Mouse (Mus musculus) hindbrain, embryonic 11.5 days (tissue): ENCODE measurements at regions not wholly inside any gene's neighbourhood (a gene's known extent, or its start where the extent isn't known, plus 50 kb on each side); places are given as distances from the start of the nearest gene placed in this dataset.

Source experiments
- ATAC-seq: fragments of 200-750 bp; cut with Nextera tagmentation; 2 replicates; pipeline ENCODE4 v1.8.0; 2017; ENCODE audit warnings: mild to moderate bottlenecking, moderate TSS enrichment, moderate library complexity; ENCODE audit not compliant: low FRiP score
- DNase-seq: peaks from one replicate; pipeline ENCODE4 v3.0.0-alpha.2; 2015; ENCODE audit warnings: low spot score
- H3K27ac ChIP-seq: fragments of 300-500 bp; sonication (generic); 2 replicates; pipeline ENCODE4 v1.5.1; 2014; ENCODE audit warnings: mild to moderate bottlenecking, low read depth, low read length
- H3K27me3 ChIP-seq: fragments of 300-500 bp; sonication (generic); 2 replicates; pipeline ENCODE4 v1.6.1; 2014; ENCODE audit warnings: mild to moderate bottlenecking, low read length, moderate library complexity, mixed read lengths; ENCODE audit not compliant: control insufficient read depth, insufficient read depth
- H3K36me3 ChIP-seq: fragments of 300-500 bp; sonication (generic); 2 replicates; pipeline ENCODE4 v1.6.1; 2014; ENCODE audit warnings: mild to moderate bottlenecking, low read length, moderate library complexity, mixed read lengths; ENCODE audit not compliant: control insufficient read depth, insufficient read depth
- H3K4me1 ChIP-seq: fragments of 300-500 bp; sonication (generic); replicated peaks from 2 replicates; pipeline ENCODE4 v1.6.1; 2014; ENCODE audit warnings: low read length, mixed read lengths; ENCODE audit not compliant: control insufficient read depth, insufficient read depth
- H3K4me2 ChIP-seq: fragments of 300-500 bp; sonication (generic); replicated peaks from 2 replicates; pipeline ENCODE4 v1.6.1; 2014; ENCODE audit warnings: mild to moderate bottlenecking, low read depth, low read length
- H3K4me3 ChIP-seq: fragments of 300-500 bp; sonication (generic); 2 replicates; pipeline ENCODE4 v1.5.1; 2014; ENCODE audit warnings: low read depth, low read length
- H3K9ac ChIP-seq: fragments of 300-500 bp; sonication (generic); 2 replicates; pipeline ENCODE4 v1.6.1; 2014; ENCODE audit warnings: low read depth, low read length
- H3K9me3 ChIP-seq: fragments of 300-500 bp; sonication (generic); 2 replicates; pipeline ENCODE4 v1.6.1; 2016; ENCODE audit warnings: low read length; ENCODE audit not compliant: control insufficient read depth
- WGBS: fragments of 180-500 bp; shearing (Covaris S2); extraction: QIAGEN DNeasy Blood & Tissue Kit; methylation state at CpG from one replicate; pipeline ENCODE4 v1.1.7; 2014; 5-methylcytosine and 5-hydroxymethylcytosine counted together

GRCm38 (mm10) chr17:79520283-79520682 lies 91.4 kb upstream of the Rmdn2 start:
- no peak overlapping the region for H3K4me3 ChIP-seq
- ATAC-seq = no peak
- H3K36me3 ChIP-seq = no peaks in the 10 kb centered on the region
- no peaks in the 10 kb centered on the region for H3K9me3 ChIP-seq
- H3K9ac ChIP-seq = no peak overlapping the region
- H3K27ac ChIP-seq = no peak overlapping the region
- 90% methylated on average over 5 of the region's 5 CpGs for WGBS
- H3K4me1 ChIP-seq = no peaks in the 10 kb centered on the region
- no peaks in the 10 kb centered on the region for H3K27me3 ChIP-seq
- no peak for DNase-seq
- no peak overlapping the region for H3K4me2 ChIP-seq

GRCm38 (mm10) chr17:79521691-79522090 lies 90.0 kb upstream of the Rmdn2 start:
- H3K36me3 ChIP-seq = no peaks in the 10 kb centered on the region
- no peak overlapping the region for H3K9ac ChIP-seq
- no peaks in the 10 kb centered on the region for H3K27me3 ChIP-seq
- no peak overlapping the region for H3K4me2 ChIP-seq
- H3K9me3 ChIP-seq = no peaks in the 10 kb centered on the region
- no peak overlapping the region for H3K27ac ChIP-seq
- WGBS = 91% methylated on average over 7 of the region's 7 CpGs
- no peak overlapping the region for H3K4me3 ChIP-seq
- DNase-seq (no peak), ATAC-seq (no peak)
- no peaks in the 10 kb centered on the region for H3K4me1 ChIP-seq

- H3K9ac ChIP-seq = no peak overlapping the region
- no peak overlapping the region for H3K4me2 ChIP-seq
- 97% methylated on average over 3 of the region's 3 CpGs for WGBS
- no peak overlapping the region for H3K4me3 ChIP-seq
- DNase-seq (no peak), ATAC-seq (no peak)
- H3K36me3 ChIP-seq = no peaks in the 10 kb centered on the region
- H3K27me3 ChIP-seq = no peaks in the 10 kb centered on the region
- H3K9me3 ChIP-seq = no peaks in the 10 kb centered on the region
- H3K27ac ChIP-seq = no peak overlapping the region
- no peaks in the 10 kb centered on the region for H3K4me1 ChIP-seq
Observed at GRCm38 (mm10) chr17:79523230-79523629, 88.4 kb upstream of the Rmdn2 start.

- 92% methylated on average over 3 of the region's 3 CpGs for WGBS
Observed at GRCm38 (mm10) chr17:79527391-79527790, 84.3 kb upstream of the Rmdn2 start.

GRCm38 (mm10) chr17:79536549-79536948 lies 75.1 kb upstream of the Rmdn2 start:
- ATAC-seq (no peak), DNase-seq (no peak)
- Histone ChIP-seq H3K27ac (no peak overlapping the region), H3K9ac (no peak overlapping the region), H3K27me3 (no peaks in the 10 kb centered on the region), H3K4me1 (no peaks in the 10 kb centered on the region), H3K36me3 (no peaks in the 10 kb centered on the region), H3K4me3 (no peak overlapping the region), H3K4me2 (no peak overlapping the region), H3K9me3 (no peaks in the 10 kb centered on the region)
- 83% methylated on average over 4 of the region's 4 CpGs for WGBS

More at GRCm38 (mm10) chr17:79527391-79527790, 84.3 kb upstream of the Rmdn2 start:
- Histone ChIP-seq H3K27ac (no peak overlapping the region), H3K9me3 (no peaks in the 10 kb centered on the region), H3K4me1 (no peaks in the 10 kb centered on the region), H3K36me3 (no peaks in the 10 kb centered on the region), H3K27me3 (no peaks in the 10 kb centered on the region), H3K4me2 (no peak overlapping the region), H3K9ac (no peak overlapping the region), H3K4me3 (no peak overlapping the region)
- ATAC-seq = no peak
- no peak for DNase-seq

- DNase-seq = no peak
- no peak overlapping the region for H3K4me3 ChIP-seq
- no peaks in the 10 kb centered on the region for H3K4me1 ChIP-seq
- H3K9ac ChIP-seq = no peak overlapping the region
- H3K36me3 ChIP-seq = no peaks in the 10 kb centered on the region
- WGBS = 76% methylated on average over 4 of the region's 4 CpGs
- no peaks in the 10 kb centered on the region for H3K27me3 ChIP-seq
- ATAC-seq = no peak
- H3K4me2 ChIP-seq = no peak overlapping the region
- H3K9me3 ChIP-seq = no peaks in the 10 kb centered on the region
- H3K27ac ChIP-seq = no peak overlapping the region
Observed at GRCm38 (mm10) chr17:79538789-79539188, 72.9 kb upstream of the Rmdn2 start.

- ATAC-seq = no peak
- WGBS = 77% methylated on average over 1 of the region's 1 CpGs
- no peak overlapping the region for H3K4me2 ChIP-seq
- no peaks in the 10 kb centered on the region for H3K9me3 ChIP-seq
- no peak overlapping the region for H3K27ac ChIP-seq
- H3K4me1 ChIP-seq = no peaks in the 10 kb centered on the region
- DNase-seq = no peak
- no peak overlapping the region for H3K4me3 ChIP-seq
- H3K9ac ChIP-seq = no peak overlapping the region
- H3K36me3 ChIP-seq = no peaks in the 10 kb centered on the region
- no peaks in the 10 kb centered on the region for H3K27me3 ChIP-seq
Observed at GRCm38 (mm10) chr17:79540038-79540437, 71.6 kb upstream of the Rmdn2 start.

- Histone ChIP-seq H3K27ac (no peak overlapping the region), H3K36me3 (no peaks in the 10 kb centered on the region), H3K9ac (no peak overlapping the region), H3K4me1 (no peaks in the 10 kb centered on the region), H3K4me3 (no peak overlapping the region), H3K4me2 (no peak overlapping the region), H3K9me3 (no peaks in the 10 kb centered on the region), H3K27me3 (no peaks in the 10 kb centered on the region)
- no peak for ATAC-seq
- no peak for DNase-seq
- 89% methylated on average over 2 of the region's 2 CpGs for WGBS
Observed at GRCm38 (mm10) chr17:79540511-79540910, 71.2 kb upstream of the Rmdn2 start.

- H3K4me3 ChIP-seq = no peak overlapping the region
- no peak for DNase-seq
- H3K9ac ChIP-seq = no peak overlapping the region
- no peak overlapping the region for H3K4me2 ChIP-seq
- H3K4me1 ChIP-seq = no peaks in the 10 kb centered on the region
- ATAC-seq = no peak
- no peak overlapping the region for H3K27ac ChIP-seq
- no peaks in the 10 kb centered on the region for H3K9me3 ChIP-seq
- H3K36me3 ChIP-seq = no peaks in the 10 kb centered on the region
- WGBS = 86% methylated on average over 7 of the region's 7 CpGs
- no peaks in the 10 kb centered on the region for H3K27me3 ChIP-seq
Observed at GRCm38 (mm10) chr17:79543907-79544522, 67.6 kb upstream of the Rmdn2 start.
